Mouse (Mus musculus): ENCODE results near the gene Ndufa8.

GRCm38 (mm10) chr2:35998416-35998815 is 50.8 kb downstream of the Ndufa8 start:
- TF ChIP-seq CTCF (IDR thresholded peaks at IDR 0.05; ENCODE audit: insufficient read depth, low read depth, low read length) (no peak), POLR2A (IDR thresholded peaks at IDR 0.05; ENCODE audit: insufficient read depth, low read depth, low read length) (no peak)

Measured in olfactory bulb, adult 2 months (tissue).